Mouse (Mus musculus) ES-Bruce4 (cell line): ENCODE data around the gene Mad2l2. TPM values are rescaled to one million over a fixed set of nuclear protein-coding genes. Genes with fewer than 3 reads are reported as not detected.
"Not testable (repeated sequence)": the region's sequence is repeated elsewhere in the genome, so short reads cannot be mapped to it uniquely, and the experiment has no call there.

Experiments
- H3K27ac ChIP-seq: 2 replicates; pipeline ENCODE4 v1.5.1; 2012; ENCODE audit warnings: low read length, inconsistent platforms; ENCODE audit not compliant: insufficient read depth
- H3K27me3 ChIP-seq: 2 replicates; pipeline ENCODE4 v1.6.1; 2012; ENCODE audit warnings: mild to moderate bottlenecking, low read length, inconsistent platforms; ENCODE audit not compliant: control insufficient read depth, poor library complexity, insufficient read depth, severe bottlenecking
- H3K36me3 ChIP-seq: 2 replicates; pipeline ENCODE4 v1.6.1; 2012; ENCODE audit warnings: inconsistent platforms, mild to moderate bottlenecking, low read length, moderate library complexity; ENCODE audit not compliant: control insufficient read depth, poor library complexity, insufficient read depth, severe bottlenecking
- H3K4me1 ChIP-seq: one replicate; pipeline ENCODE4 v1.8.1; 2011; ENCODE audit warnings: low read length; ENCODE audit not compliant: control insufficient read depth, insufficient read depth
- H3K4me3 ChIP-seq: 2 replicates; pipeline ENCODE4 v1.5.1; 2011; ENCODE audit warnings: low read depth, mild to moderate bottlenecking, low read length
- H3K9ac ChIP-seq: 2 replicates; pipeline ENCODE4 v1.6.1; 2012; ENCODE audit warnings: low read depth, mild to moderate bottlenecking, inconsistent platforms; ENCODE audit not compliant: poor library complexity, severe bottlenecking
- H3K9me3 ChIP-seq: replicated peaks from 2 replicates; pipeline ENCODE4 v1.6.1; 2012; ENCODE audit warnings: mild to moderate bottlenecking, low read length, inconsistent platforms; ENCODE audit not compliant: control insufficient read depth, poor library complexity, insufficient read depth, severe bottlenecking
- CTCF ChIP-seq: IDR thresholded peaks from one replicate; pipeline ENCODE4 v1.8.1; 2011; ENCODE audit warnings: low read depth, low read length
- EP300 ChIP-seq: IDR thresholded peaks from 2 replicates; pipeline ENCODE4 v1.6.1; 2011; ENCODE audit warnings: low read depth, low read length; ENCODE audit not compliant: insufficient read depth
- POLR2A ChIP-seq: IDR thresholded peaks from one replicate; pipeline ENCODE4 v1.8.1; 2011; ENCODE audit warnings: low read length; ENCODE audit not compliant: insufficient read depth
- polyA plus RNA-seq: library from polyadenylated mRNA; stranded (reverse); fragments of >200 nt; gene quantifications from 2 replicates; pipeline ENCODE4 v1.2.4, GENCODE M21; 2011; ENCODE audit warnings: low read depth; ENCODE audit not compliant: missing spikeins, insufficient read depth, insufficient read length

Mad2l2 gene
- polyA plus RNA-seq, 1 experiment = 45.9 TPM

DNA sequence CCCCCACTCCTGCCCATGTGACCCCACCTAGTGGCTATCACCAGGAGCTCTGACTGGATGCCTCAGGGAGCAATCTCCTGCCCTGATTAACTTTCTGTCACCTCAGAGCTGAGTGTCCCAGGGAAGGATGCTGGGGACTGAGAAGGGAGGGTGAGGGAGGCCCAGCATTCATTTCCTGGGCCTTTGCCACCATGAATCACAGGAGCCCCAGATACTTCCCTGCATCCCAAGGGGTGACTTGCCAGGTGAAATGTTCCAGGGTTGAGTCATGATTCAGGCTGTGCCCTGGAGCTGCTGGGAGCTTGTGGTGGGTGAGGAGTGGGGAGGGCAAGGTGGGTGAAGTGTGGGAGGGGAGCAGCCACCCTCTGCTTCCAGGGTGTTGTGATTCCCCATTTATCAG is 47.5 kb downstream of the Mad2l2 start:
- Histone ChIP-seq H3K27ac (no peak overlapping the region), H3K36me3 (no peaks in the 10 kb centered on the region), H3K9me3 (no peaks in the 10 kb centered on the region), H3K4me1 (no peaks in the 10 kb centered on the region), H3K9ac (no peak overlapping the region), H3K4me3 (no peak overlapping the region), H3K27me3 (no peaks in the 10 kb centered on the region)
- TF ChIP-seq EP300 (no peak), POLR2A (no peak), CTCF (no peak)

DNA sequence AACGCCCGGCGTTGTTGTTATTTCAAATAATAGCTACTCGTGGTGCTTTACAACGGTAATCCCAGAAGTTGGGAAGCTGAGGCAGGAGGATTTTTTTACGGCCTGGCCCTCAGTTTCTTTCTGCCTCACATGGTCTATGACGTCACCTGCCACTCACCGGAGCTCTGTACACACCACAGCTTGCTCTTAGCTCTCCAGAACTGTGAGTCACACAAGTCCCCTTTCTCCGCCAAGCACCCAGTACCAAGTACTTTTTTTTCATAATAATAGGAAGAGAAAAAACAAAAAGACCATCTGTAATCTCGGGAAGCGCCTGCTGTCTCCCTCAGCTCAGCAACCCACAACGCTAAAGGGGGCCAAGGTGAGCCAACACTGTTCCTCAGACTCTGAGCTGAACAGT is 51.3 kb downstream of the Mad2l2 start:
- TF ChIP-seq POLR2A (no peak), EP300 (no peak), CTCF (no peak)
- Histone ChIP-seq H3K4me1 (no peaks in the 10 kb centered on the region), H3K27ac (no peak overlapping the region), H3K9ac (no peak overlapping the region), H3K9me3 (no peaks in the 10 kb centered on the region), H3K27me3 (no peaks in the 10 kb centered on the region), H3K36me3 (no peaks in the 10 kb centered on the region), H3K4me3 (no peak overlapping the region)

DNA sequence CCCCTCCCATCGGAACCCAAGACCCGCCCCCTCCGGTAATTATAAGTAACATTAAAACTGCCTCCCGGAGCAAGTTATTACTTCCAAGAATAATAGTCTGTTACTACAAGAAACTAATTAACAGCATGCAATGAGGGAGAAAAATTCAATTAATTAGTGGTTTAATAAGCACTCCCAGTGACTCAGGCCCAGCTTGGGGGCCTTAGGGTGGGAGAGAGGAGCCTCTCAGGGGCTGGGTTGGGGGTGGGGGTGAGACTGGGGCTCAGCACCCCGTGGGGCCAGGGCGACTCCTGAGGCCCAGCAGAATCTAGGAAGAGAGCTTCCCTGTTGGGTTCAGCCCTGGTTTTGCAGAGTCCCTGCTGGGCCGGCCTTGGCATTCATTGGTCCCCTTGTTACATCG is 52.2 kb downstream of the Mad2l2 start:
- H3K9me3 ChIP-seq = no peaks in the 10 kb centered on the region
- 0 out of 2 replicates have a peak overlapping the region, but pooled peaks have one; percentile 9 for H3K4me3 ChIP-seq
- H3K27me3 ChIP-seq = no peaks in the 10 kb centered on the region
- no peak overlapping the region for H3K9ac ChIP-seq
- H3K4me1 ChIP-seq = no peaks in the 10 kb centered on the region
- H3K27ac ChIP-seq = no peak overlapping the region
- H3K36me3 ChIP-seq = no peaks in the 10 kb centered on the region
- TF ChIP-seq CTCF = no peak
- no peak for TF ChIP-seq POLR2A
- no peak for TF ChIP-seq EP300

DNA sequence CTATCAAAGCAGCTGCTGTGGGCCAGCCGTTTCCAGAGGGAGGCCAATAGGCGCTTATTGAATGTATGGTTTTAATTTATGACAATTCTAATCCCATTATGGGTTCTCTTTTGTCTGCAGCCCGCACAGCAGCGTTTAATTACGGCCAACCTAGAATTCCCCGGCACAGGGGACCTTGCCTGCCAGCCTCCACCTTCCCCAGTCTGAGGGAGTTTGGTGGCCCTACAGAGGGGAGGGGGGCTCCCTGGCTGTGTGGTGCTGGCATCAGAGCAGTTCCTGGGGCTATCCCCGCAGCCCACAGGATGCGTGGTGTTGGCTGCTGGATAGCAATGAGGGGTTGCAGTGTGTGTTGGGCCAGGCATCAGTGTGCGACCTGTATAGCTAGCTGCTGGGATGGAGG is 54.4 kb downstream of the Mad2l2 start:
- H3K27me3 ChIP-seq = no peaks in the 10 kb centered on the region
- no peak overlapping the region for H3K9ac ChIP-seq
- TF ChIP-seq CTCF (no peak), POLR2A (no peak)
- no peaks in the 10 kb centered on the region for H3K36me3 ChIP-seq
- H3K9me3 ChIP-seq = no peaks in the 10 kb centered on the region
- H3K4me1 ChIP-seq = no peaks in the 10 kb centered on the region
- no peak overlapping the region for H3K27ac ChIP-seq
- H3K4me3 ChIP-seq = no peak overlapping the region

DNA sequence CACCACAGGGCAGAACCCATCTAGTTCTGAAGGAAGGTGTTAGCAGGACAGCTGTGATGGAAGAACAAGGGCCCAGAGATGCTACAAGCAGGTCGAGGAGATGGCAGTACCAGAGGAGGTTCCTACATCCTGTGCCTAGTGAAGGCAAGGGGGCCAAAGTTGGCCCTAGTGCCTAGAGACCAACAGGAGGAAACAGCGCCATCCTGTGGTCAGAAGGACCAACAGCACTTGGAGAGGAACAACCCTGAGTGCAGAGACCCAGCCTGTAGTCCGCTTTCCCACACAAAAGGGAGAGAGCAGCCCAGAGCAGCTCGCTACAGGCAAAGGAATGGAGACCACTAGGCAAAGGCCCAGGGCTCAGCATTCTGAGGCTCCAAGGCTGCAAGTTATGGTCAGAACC is 55.6 kb downstream of the Mad2l2 start:
- Histone ChIP-seq H3K4me3 (no peak overlapping the region), H3K27me3 (no peaks in the 10 kb centered on the region), H3K4me1 (no peaks in the 10 kb centered on the region), H3K27ac (no peak overlapping the region), H3K36me3 (no peaks in the 10 kb centered on the region), H3K9me3 (no peaks in the 10 kb centered on the region), H3K9ac (no peak overlapping the region)
- TF ChIP-seq CTCF (peak; percentile 77), POLR2A (no peak), EP300 (no peak)

DNA sequence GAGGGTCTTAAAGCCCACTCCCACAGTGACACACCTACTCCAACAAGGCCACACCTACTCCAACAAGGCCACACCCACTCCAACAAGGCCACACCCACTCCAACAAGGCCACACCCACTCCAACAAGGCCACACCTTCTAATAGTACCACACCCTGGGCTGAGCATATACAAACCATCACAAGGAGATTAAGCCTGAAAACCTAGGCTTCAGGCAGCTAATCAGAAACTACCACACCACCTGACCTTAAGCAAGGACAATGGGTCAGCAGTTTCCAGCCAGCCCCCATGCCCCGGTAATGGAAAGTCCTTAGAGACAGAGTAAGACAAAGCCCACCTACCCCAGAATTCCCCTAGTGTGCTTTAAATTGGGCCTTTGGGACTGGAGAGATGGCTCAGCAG is 58.6 kb downstream of the Mad2l2 start:
- not testable (repeated sequence) for H3K4me1 ChIP-seq, H3K36me3 ChIP-seq, H3K9ac ChIP-seq, H3K9me3 ChIP-seq, H3K27me3 ChIP-seq, H3K4me3 ChIP-seq, H3K27ac ChIP-seq

DNA sequence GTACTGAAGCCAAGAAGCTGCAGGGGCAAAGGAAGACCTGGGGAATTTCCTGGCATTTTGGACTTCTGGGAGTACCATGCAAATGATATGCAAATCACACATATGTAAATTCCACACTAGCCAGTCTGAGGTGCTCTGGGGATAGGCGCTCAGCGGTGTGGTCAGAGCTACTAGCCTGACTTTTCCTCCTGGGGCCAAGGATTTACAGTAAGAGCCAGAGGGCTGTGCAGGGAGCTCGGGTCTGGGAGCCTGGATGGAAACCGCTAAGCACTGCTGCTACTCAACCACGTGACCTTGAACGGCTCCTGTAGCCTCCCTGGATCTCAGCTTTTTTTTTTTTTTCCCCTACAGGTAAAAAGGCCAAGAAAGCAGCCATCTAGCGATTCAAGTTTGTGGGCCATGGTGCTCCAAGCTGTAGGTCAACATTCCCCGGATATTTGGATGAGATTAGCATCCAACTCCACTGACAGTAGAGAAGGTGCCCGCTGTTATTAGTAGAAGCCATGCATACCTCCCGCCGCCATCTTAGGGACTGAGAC is 62.6 kb downstream of the Mad2l2 start:
- Histone ChIP-seq H3K4me3 (peak overlapping the region; percentile 26), H3K4me1 (peaks cover 4% of the 10 kb centered on the region), H3K9ac (peak overlapping the region; percentile 30), H3K9me3 (no peaks in the 10 kb centered on the region), H3K27me3 (no peaks in the 10 kb centered on the region), H3K36me3 (no peaks in the 10 kb centered on the region), H3K27ac (peak overlapping the region; percentile 73)
- TF ChIP-seq EP300 (no peak), POLR2A (no peak), CTCF (no peak)
